Mouse (Mus musculus) kidney, embryonic 15.5 days (tissue): ENCODE measurements around the gene Slc17a8. TPM values are rescaled to one million over a fixed set of nuclear protein-coding genes. Genes with fewer than 3 reads are reported as not detected.
A peak's percentile ranks its signal among the peaks of the same experiment; 100 is the strongest.
"Not testable (repeated sequence)": the region's sequence is repeated elsewhere in the genome, so short reads cannot be mapped to it uniquely, and the experiment has no call there.

Experiments used
- ATAC-seq: fragments of 200-750 bp; cut with Nextera tagmentation; replicated peaks from 2 replicates; pipeline ENCODE4 v1.8.0; 2017; ENCODE audit warnings: moderate TSS enrichment; ENCODE audit not compliant: low FRiP score
- H3K27ac ChIP-seq: fragments of 300-500 bp; sonication (generic); 2 replicates; pipeline ENCODE4 v1.5.1; 2015; ENCODE audit warnings: mild to moderate bottlenecking, inconsistent platforms
- H3K27me3 ChIP-seq: fragments of 300-500 bp; sonication (generic); 2 replicates; pipeline ENCODE4 v1.6.1; 2015; ENCODE audit warnings: inconsistent platforms
- H3K36me3 ChIP-seq: fragments of 300-500 bp; sonication (generic); 2 replicates; pipeline ENCODE4 v1.6.1; 2015; ENCODE audit warnings: inconsistent platforms
- H3K4me1 ChIP-seq: fragments of 300-500 bp; sonication (generic); 2 replicates; pipeline ENCODE4 v1.6.1; 2015; ENCODE audit warnings: inconsistent platforms
- H3K4me2 ChIP-seq: fragments of 300-500 bp; sonication (generic); 2 replicates; pipeline ENCODE4 v1.6.1; 2015; ENCODE audit warnings: moderate library complexity, mild to moderate bottlenecking, inconsistent platforms
- H3K4me3 ChIP-seq: fragments of 300-500 bp; sonication (generic); replicated peaks from 2 replicates; pipeline ENCODE4 v1.5.1; 2015; ENCODE audit warnings: mild to moderate bottlenecking, inconsistent platforms
- H3K9ac ChIP-seq: fragments of 300-500 bp; sonication (generic); 2 replicates; pipeline ENCODE4 v1.6.1; 2015; ENCODE audit warnings: mild to moderate bottlenecking, inconsistent platforms
- H3K9me3 ChIP-seq: fragments of 300-500 bp; sonication (generic); replicated peaks from 2 replicates; pipeline ENCODE4 v1.6.1; 2016; ENCODE audit warnings: inconsistent platforms
- WGBS: fragments of 180-500 bp; shearing (Covaris S2); methylation state at CpG from one replicate; pipeline ENCODE4 v1.1.7; 2015; ENCODE audit warnings: mixed read lengths; 5-methylcytosine and 5-hydroxymethylcytosine counted together
- polyA plus RNA-seq: library from polyadenylated mRNA; unstranded; fragments of >200 nt; fragmentation: Nextera tagmentation; extraction: Ambion mirVana; gene quantifications from 2 replicates; pipeline ENCODE4 v1.2.1, GENCODE M21; 2015

Slc17a8 gene
- polyA plus RNA-seq, result 0.70 and 1.2 TPM in 2 replicates

DNA sequence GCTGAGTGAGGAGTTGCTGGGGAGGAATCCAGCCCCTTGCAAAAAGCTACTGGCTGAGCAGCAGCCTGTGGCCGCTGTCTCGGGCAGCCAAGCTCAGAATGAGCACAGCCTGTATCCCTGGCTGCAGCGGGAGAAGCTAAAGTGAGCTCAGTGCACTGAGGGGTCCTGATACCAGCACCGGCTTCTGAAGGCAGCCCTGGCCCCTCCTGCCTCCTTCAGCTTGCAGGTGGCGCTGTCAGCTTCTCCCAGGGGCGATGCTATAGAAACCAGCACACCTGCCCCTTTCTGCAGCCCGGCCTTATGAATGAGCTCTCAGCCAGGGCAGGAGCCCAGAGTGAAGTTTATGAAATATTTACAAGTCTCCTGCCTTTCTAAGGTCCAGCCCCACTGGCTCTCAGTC, at the start of gene Slc17a8:
Gene Slc17a8 (minus strand): TSS at position 125 of the 400 bp plus-strand sequence.
- Histone ChIP-seq H3K4me1 (no peaks in the 10 kb centered on the region), H3K9me3 (no peaks in the 10 kb centered on the region), H3K36me3 (no peaks in the 10 kb centered on the region), H3K27me3 (no peaks in the 10 kb centered on the region; the same call in 1 of the 2 replicates), H3K4me2 (no peak within 1 kb of the TSS), H3K9ac (no peak within 1 kb of the TSS), H3K4me3 (no peak within 1 kb of the TSS), H3K27ac (no peak within 1 kb of the TSS)
- 31% methylated on average over 7 of the region's 7 CpGs for WGBS
- ATAC-seq, result no peak

DNA sequence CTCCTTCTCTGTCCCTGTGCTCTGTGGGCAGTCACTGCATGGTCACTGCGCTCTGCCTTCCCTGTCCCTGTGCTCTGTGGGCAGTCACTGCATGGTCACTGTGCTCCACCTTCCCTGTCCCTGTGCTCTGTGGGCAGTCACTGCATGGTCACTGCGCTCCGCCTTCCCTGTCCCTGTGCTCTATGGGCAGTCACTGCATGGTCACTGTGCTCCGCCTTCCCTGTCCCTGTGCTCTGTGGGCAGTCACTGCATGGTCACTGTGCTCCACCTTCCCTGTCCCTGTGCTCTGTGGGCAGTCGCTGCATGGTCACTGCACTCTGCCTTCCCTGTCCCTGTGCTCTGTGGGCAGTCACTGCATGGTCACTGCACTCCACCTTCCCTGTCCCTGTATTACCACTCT, 49.3 kb upstream of the Slc17a8 start:
- H3K36me3 ChIP-seq, H3K27me3 ChIP-seq, H3K9me3 ChIP-seq, ATAC-seq, H3K27ac ChIP-seq, H3K4me1 ChIP-seq, H3K4me2 ChIP-seq, H3K4me3 ChIP-seq, H3K9ac ChIP-seq: not testable (repeated sequence)
- WGBS, result 94% methylated on average over 5 of the region's 5 CpGs

DNA sequence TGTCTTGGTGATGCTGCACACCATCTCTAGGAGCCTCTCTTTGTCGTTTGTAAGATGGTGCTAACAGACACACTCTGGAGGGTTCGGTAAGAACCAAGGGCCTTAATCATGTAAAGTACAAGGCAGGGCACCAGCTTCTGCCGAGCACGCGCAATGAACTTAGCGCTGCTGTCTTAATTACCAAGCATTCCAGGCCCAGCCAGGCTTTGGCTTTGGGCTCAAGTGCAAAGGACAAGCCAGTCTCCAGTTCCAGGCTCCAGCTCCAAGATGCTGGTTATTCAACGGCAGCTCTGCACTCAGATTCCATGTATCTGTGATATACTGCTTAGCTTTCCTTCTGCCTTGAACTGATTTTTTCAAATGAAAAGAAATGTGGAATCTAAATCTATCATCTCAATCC, 46.5 kb upstream of the Slc17a8 start:
- Histone ChIP-seq H3K4me1 (0 out of 2 replicates have a peak, but pooled peaks cover 2% of the 10 kb centered on the region), H3K4me3 (no peak overlapping the region), H3K36me3 (peaks cover 11% of the 10 kb centered on the region; the same call in 1 of the 2 replicates), H3K9ac (no peak overlapping the region), H3K4me2 (no peak overlapping the region), H3K9me3 (no peaks in the 10 kb centered on the region), H3K27me3 (no peaks in the 10 kb centered on the region), H3K27ac (no peak overlapping the region)
- WGBS, result 80% methylated on average over 7 of the region's 7 CpGs
- ATAC-seq, result no peak

DNA sequence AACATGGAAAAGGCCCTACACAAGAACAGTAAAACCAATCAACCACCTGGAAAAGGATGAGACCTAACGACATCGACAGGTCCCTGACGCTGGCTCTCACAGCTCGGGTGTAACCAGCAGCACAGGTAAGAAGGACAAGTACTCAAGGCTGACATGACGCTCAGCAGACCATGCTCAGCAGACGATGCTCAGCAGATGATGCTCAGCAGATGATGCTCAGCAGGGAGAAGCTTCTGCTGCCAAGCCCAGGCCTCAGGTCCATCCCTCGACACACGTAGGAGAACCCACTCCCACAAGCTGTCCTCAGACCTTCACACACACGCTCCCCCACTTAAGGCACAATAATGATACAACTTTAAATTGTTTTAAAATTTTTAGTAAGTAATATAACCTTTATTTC, 44.6 kb upstream of the Slc17a8 start:
- Histone ChIP-seq H3K27ac (no peak overlapping the region), H3K4me3 (no peak overlapping the region), H3K9ac (no peak overlapping the region), H3K36me3 (peaks cover 25% of the 10 kb centered on the region), H3K9me3 (no peaks in the 10 kb centered on the region), H3K4me1 (0 out of 2 replicates have a peak, but pooled peaks cover 2% of the 10 kb centered on the region), H3K27me3 (no peaks in the 10 kb centered on the region), H3K4me2 (no peak overlapping the region)
- ATAC-seq, result no peak
- WGBS, result 84% methylated on average over 9 of the region's 9 CpGs

DNA sequence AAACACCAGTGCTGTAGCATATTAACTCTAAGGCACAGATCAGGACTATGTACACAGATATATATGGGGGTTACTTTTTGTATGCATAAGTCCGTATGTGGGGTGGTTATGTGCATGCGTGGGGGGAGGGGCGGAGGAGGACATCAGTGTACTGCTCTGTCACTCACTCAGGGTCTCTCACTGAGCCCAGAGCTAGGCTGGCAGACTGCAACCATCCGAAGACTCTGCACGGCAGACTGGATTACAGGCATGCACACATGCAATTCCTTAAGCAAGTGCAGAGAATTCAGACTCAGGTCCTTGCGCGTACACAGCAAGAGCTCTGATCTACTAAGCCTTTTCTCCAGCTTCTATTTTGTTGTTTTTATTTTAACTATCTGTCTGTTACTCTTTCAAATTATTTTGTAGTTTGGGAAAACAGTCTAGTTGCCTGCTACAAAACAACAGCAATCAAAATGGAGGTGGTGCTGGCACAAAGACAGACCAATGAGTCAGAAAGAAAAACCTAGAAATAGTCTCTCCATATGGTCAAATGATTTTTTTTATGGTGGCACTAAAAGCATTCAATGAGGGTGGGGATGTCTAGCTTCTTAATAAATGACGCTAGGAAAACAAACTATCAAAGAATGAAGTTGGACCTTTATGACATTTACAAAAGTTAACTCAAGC, 44.1 kb upstream of the Slc17a8 start:
- no peak overlapping the region for H3K4me3 ChIP-seq
- no peak overlapping the region for H3K4me2 ChIP-seq
- H3K36me3 ChIP-seq, result peaks cover 31% of the 10 kb centered on the region
- no peak overlapping the region for H3K27ac ChIP-seq
- no peak overlapping the region for H3K9ac ChIP-seq
- ATAC-seq, result peak; percentile 95
- 0 out of 2 replicates have a peak, but pooled peaks cover 2% of the 10 kb centered on the region for H3K4me1 ChIP-seq
- no peaks in the 10 kb centered on the region for H3K9me3 ChIP-seq
- H3K27me3 ChIP-seq, result no peaks in the 10 kb centered on the region
- WGBS, result 59% methylated on average over 8 of the region's 8 CpGs

DNA sequence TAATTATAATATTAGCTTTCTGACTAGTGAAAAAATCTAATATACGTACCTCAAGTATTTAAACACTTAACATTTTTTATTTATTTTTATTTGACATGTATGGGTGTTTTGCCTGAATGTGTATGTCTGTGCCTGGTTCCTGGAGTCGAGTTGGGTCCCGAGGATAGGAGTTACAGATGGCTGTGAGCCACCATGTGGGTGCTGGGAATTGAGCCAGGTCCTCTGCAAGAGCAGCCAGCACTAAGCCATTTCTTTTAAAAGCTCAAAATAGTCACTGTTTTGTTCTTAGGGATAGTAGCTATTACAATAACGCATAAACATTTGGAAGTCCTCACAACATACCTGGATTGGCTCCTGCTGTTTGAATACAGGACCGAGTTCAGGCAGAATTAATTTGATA, 35.3 kb upstream of the Slc17a8 start:
- peaks cover 77% of the 10 kb centered on the region for H3K36me3 ChIP-seq
- WGBS, result 92% methylated on average over 5 of the region's 5 CpGs
- no peak for ATAC-seq
- no peak overlapping the region for H3K9ac ChIP-seq
- H3K4me1 ChIP-seq, result no peaks in the 10 kb centered on the region
- no peak overlapping the region for H3K27ac ChIP-seq
- no peaks in the 10 kb centered on the region for H3K9me3 ChIP-seq
- no peak overlapping the region for H3K4me3 ChIP-seq
- no peaks in the 10 kb centered on the region for H3K27me3 ChIP-seq
- no peak overlapping the region for H3K4me2 ChIP-seq

DNA sequence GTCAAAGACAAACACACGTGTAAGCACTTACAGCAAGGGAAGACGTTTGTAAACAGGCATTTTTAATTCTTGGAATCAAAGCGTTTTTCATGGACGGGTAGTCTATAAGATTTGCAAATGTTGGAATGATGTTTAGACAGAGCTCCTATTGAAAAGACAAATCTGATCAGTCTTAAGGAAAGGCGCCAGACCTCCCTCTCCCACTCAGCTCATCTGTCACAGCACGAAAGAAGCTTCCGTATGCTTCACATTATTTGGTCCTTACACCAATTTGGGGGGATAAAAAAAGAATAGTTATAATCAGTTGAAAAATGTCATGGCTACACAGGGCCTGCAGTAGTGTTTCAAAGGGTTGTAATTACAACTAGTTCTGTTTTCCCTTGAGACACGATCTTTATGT, 31.9 kb upstream of the Slc17a8 start:
- Histone ChIP-seq H3K4me1 (no peaks in the 10 kb centered on the region), H3K27ac (no peak overlapping the region), H3K9ac (no peak overlapping the region), H3K36me3 (peaks cover 70% of the 10 kb centered on the region), H3K4me2 (no peak overlapping the region), H3K27me3 (no peaks in the 10 kb centered on the region), H3K4me3 (no peak overlapping the region), H3K9me3 (no peaks in the 10 kb centered on the region)
- WGBS, result 91% methylated on average over 8 of the region's 8 CpGs
- no peak for ATAC-seq

DNA sequence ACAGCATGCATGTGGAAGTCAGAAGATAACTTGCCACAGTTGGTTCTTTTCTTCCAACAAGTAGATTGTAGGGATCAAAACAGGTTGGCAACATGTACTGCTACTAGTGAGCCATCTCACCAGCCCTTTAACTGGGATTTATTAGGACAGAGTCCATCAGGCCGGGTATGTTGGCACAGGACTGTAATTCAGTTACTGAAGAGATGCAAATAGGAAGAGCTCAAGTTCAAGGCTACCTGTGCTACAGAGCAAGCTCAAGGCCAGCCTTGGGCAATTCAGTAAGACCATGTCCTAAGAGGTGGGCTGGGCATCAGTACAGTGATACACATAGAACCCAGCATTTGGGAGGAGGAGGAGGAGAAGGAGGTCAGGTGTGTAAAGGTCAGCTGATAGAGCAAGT, 30.6 kb upstream of the Slc17a8 start:
- H3K4me1 ChIP-seq, result no peaks in the 10 kb centered on the region
- no peaks in the 10 kb centered on the region for H3K27me3 ChIP-seq
- no peak overlapping the region for H3K4me2 ChIP-seq
- no peak overlapping the region for H3K9ac ChIP-seq
- no peak for ATAC-seq
- no peak overlapping the region for H3K4me3 ChIP-seq
- peaks cover 67% of the 10 kb centered on the region for H3K36me3 ChIP-seq
- no peaks in the 10 kb centered on the region for H3K9me3 ChIP-seq
- 83% methylated on average over 1 of the region's 1 CpGs for WGBS
- no peak overlapping the region for H3K27ac ChIP-seq

DNA sequence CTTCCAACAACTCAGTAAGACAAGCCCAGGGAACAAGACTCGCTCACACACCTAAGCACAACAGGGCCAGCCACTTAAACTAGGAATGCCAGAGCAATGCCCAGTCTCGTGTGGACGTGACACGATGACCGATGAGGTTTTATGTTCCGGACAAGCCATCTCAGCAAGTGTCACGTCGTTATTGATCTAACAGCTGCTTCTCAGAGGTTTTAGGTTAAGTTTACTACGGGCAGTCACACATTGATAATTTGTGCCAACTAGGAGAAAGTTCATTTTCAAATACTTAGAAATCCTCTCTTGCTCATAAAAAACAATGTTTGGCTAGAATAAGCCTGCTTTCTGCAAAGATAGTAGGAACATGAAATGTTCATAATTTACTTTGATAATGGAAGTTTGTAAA, 25.9 kb upstream of the Slc17a8 start:
- peaks cover 70% of the 10 kb centered on the region for H3K36me3 ChIP-seq
- H3K4me2 ChIP-seq, result no peak overlapping the region
- no peaks in the 10 kb centered on the region for H3K4me1 ChIP-seq
- H3K27me3 ChIP-seq, result no peaks in the 10 kb centered on the region
- no peak for ATAC-seq
- no peak overlapping the region for H3K4me3 ChIP-seq
- WGBS, result 77% methylated on average over 9 of the region's 9 CpGs
- H3K27ac ChIP-seq, result no peak overlapping the region
- H3K9me3 ChIP-seq, result no peaks in the 10 kb centered on the region
- no peak overlapping the region for H3K9ac ChIP-seq

DNA sequence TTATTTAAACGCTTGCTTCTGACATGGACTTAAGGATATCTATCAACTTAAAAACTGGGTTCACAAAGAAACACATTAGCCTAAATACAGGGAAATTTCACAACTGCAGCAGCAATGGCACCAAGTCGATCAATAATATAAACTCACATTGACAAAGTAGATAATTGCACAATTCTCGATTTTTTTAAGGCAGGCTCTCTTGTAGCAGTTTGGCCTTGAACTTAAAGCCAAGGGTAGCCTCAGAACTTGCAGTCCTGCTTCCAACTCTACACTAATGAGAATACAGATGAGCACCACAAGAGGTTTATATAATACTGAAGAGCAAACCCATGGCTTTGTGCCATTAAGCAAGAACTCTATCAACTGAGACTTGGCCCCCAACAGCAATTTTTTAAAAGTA, 15.9 kb upstream of the Slc17a8 start:
- Histone ChIP-seq H3K27me3 (no peaks in the 10 kb centered on the region), H3K27ac (no peak overlapping the region), H3K9me3 (no peaks in the 10 kb centered on the region), H3K36me3 (peaks cover 34% of the 10 kb centered on the region), H3K4me2 (no peak overlapping the region), H3K4me3 (no peak overlapping the region), H3K4me1 (no peaks in the 10 kb centered on the region), H3K9ac (no peak overlapping the region)
- no peak for ATAC-seq
- WGBS, result 93% methylated on average over 3 of the region's 3 CpGs

DNA sequence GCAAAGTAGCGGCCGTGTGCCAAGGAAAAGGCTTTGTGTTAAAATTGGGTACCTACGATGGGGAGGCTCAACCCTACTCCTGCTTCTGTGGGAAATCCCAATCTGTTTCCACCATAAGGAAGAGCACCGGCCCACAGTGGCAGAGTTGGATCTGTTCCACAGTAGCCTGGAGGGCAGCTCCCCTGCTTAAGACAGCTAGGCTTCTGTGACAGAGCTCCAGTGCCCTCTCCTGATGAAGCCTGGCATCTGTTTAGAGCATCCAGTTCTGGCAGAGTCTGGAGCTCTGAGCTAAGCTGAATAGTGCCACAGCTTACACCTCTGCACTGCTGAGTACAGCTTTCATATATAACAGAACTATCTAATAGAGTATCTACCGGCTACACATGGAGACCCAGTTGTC, 14.0 kb upstream of the Slc17a8 start:
- H3K4me2 ChIP-seq, result no peak overlapping the region
- H3K4me3 ChIP-seq, result no peak overlapping the region
- no peaks in the 10 kb centered on the region for H3K4me1 ChIP-seq
- H3K9ac ChIP-seq, result no peak overlapping the region
- peaks cover 14% of the 10 kb centered on the region for H3K36me3 ChIP-seq
- no peaks in the 10 kb centered on the region for H3K9me3 ChIP-seq
- no peak overlapping the region for H3K27ac ChIP-seq
- no peak for ATAC-seq
- H3K27me3 ChIP-seq, result no peaks in the 10 kb centered on the region
- 88% methylated on average over 5 of the region's 5 CpGs for WGBS

DNA sequence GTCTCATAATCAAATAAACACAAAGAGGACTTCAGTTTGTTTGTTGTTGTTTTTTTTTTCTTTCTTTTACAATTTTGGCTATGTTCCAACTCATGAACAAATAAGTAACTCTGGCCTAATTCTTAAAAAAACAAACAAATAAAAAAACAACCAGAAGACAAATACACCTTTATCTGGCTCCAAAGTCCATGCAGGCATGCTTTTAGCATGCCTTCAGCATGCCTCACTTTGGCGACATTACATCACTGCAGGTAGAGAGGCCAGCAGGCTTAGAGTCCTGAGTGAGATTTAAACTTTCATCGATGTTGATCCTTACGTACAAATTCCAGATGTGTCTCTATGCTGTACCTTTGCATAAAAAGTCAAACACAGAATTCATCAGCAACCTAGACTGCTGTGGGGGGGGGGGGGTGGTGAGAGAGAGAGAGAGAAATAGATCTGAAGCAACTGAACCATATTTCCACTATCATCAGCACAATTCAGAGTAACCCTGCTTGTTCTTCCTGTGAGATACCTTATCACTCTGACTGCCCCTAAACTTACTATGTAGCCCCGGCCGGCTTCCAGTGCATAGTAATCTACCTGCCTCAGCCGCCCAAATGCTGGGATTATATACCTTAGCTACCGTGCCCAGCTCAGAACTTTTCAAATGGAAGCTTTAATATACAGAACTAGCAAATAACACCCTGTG, 12.8 kb upstream of the Slc17a8 start:
- H3K4me2 ChIP-seq, result no peak overlapping the region
- H3K9me3 ChIP-seq, result no peaks in the 10 kb centered on the region
- no peak overlapping the region for H3K4me3 ChIP-seq
- ATAC-seq, result no peak
- no peaks in the 10 kb centered on the region for H3K27me3 ChIP-seq
- 91% methylated on average over 7 of the region's 7 CpGs for WGBS
- no peak overlapping the region for H3K9ac ChIP-seq
- peaks cover 5% of the 10 kb centered on the region; the same call in 1 of the 2 replicates for H3K36me3 ChIP-seq
- H3K27ac ChIP-seq, result no peak overlapping the region
- H3K4me1 ChIP-seq, result no peaks in the 10 kb centered on the region
